Mouse (Mus musculus) megakaryocyte, embryonic 14.5 days (primary cell): Measurements from ENCODE around the gene Slc30a9.

Experiments used
- FLI1 ChIP-seq: IDR thresholded peaks from 2 replicates; pipeline ENCODE4 v1.6.1; 2012; ENCODE audit warnings: low read length, inconsistent platforms, mixed read lengths
- GATA1 ChIP-seq: IDR thresholded peaks from 3 replicates; pipeline ENCODE4 v1.6.1; 2012; ENCODE audit warnings: mixed read lengths, low read length, inconsistent platforms, borderline replicate concordance

DNA sequence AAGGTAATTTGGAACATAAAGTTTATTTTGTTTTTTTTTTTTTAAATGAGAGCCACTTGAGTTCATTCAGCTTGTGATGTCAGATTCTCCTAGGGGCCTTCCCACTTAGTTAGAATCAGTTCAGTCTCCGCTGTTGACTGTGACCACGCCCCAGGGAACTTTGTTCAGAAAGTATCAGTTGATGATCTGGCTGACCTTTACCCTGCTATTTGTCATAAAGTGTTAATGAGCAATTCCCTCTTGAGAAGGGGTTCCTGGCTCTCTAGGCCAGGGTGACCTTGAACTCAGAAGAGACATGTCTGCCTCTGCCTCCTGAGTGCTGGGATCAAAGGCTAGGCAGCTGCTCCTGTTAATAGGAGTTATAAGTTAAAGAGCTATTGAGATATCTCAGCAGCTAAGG, 40.3 kb downstream of the Slc30a9 start:
- TF ChIP-seq GATA1 (no peak), FLI1 (no peak)
